20 mouse cellular contexts compared by ENCODE assay signal in the genomic region with DNA sequence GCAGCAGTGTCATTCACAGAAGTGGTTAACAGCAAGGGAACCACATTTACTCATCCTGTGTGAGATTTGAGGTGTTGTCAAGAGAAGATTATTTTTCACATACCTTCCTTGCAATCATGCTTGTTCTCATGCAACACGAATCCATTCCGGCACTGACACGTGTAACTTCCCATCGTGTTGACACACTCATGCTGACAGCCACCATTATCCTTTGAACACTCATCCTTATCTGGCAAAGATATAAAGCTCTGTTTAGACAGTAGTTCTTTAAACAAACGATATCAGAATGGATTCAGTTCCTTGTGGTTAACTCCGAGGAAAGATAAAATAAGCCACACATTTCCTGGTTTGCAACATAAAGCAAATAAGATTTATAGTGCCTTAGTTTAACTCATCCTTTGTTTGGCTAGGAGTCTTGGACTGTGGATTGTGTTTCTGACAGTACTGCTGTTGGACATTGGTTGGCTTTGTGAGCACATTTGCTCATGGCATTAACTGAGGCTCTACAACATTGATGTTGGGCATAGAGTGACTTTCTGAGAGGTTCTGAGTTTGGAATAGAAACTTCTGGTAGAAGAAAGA.
"Had no signal": no experiment of that assay in that cellular context is flagged by ENCODE, and none has a peak within 500 bp of the region (broad histone marks: within the 10 kb centered on the region; RNA-seq: fewer than 3 reads in every experiment).

No protein-coding gene starts in this region.

- H3K27me3 ChIP-seq: limb, embryonic 12.5 days; limb, embryonic 15.5 days; lung, embryonic 15.5 days; midbrain, embryonic 13.5 days; neural tube, embryonic 13.5 days; stomach, embryonic 15.5 days had no signal

- H3K36me3 ChIP-seq: limb, embryonic 12.5 days; limb, embryonic 15.5 days; lung, embryonic 15.5 days; midbrain, embryonic 13.5 days; neural tube, embryonic 13.5 days; stomach, embryonic 15.5 days had no signal

- H3K9me3 ChIP-seq: limb, embryonic 12.5 days; limb, embryonic 15.5 days; lung, embryonic 15.5 days; midbrain, embryonic 13.5 days; neural tube, embryonic 13.5 days; stomach, embryonic 15.5 days had no signal

- H3K27ac ChIP-seq: limb, embryonic 12.5 days; limb, embryonic 15.5 days; liver, embryonic 14.5 days; lung, embryonic 15.5 days; midbrain, embryonic 13.5 days; neural tube, embryonic 13.5 days; stomach, embryonic 15.5 days had no signal

- DNase-seq: kidney, adult 18-20 months; kidney, adult 9 months; kidney, postnatal 36 days; left cerebral cortex, postnatal 4 days; liver, postnatal 0 days; retina, postnatal 1 day; right cerebral cortex, postnatal 25 days; spleen, adult 18-20 months; thymus, adult 18-20 months; thymus, postnatal 36 days had no signal

- H3K4me2 ChIP-seq: limb, embryonic 12.5 days; limb, embryonic 15.5 days; liver, embryonic 11.5 days; lung, embryonic 15.5 days; midbrain, embryonic 13.5 days; neural tube, embryonic 13.5 days; stomach, embryonic 15.5 days had no signal

- H3K9ac ChIP-seq: limb, embryonic 12.5 days; limb, embryonic 15.5 days; liver, embryonic 14.5 days; liver, postnatal 0 days; lung, embryonic 15.5 days; midbrain, embryonic 13.5 days; neural tube, embryonic 13.5 days; stomach, embryonic 15.5 days had no signal

- ATAC-seq: liver, postnatal 0 days; midbrain, embryonic 13.5 days; midbrain, embryonic 16.5 days had no signal

- H3K4me1 ChIP-seq: limb, embryonic 12.5 days; limb, embryonic 15.5 days; lung, embryonic 15.5 days; midbrain, embryonic 13.5 days; neural tube, embryonic 13.5 days; stomach, embryonic 15.5 days had no signal

- H3K4me3 ChIP-seq: limb, embryonic 12.5 days; limb, embryonic 15.5 days; lung, embryonic 15.5 days; midbrain, embryonic 13.5 days; myocyte; neural tube, embryonic 13.5 days; stomach, embryonic 15.5 days had no signal
